Mouse (Mus musculus): ENCODE measurements around the gene Zgpat. TPM values are rescaled to one million over a fixed set of nuclear protein-coding genes. Genes with fewer than 3 reads are reported as not detected.

Zgpat gene
- polyA plus RNA-seq, 1 experiment: 91.9 TPM

DNA sequence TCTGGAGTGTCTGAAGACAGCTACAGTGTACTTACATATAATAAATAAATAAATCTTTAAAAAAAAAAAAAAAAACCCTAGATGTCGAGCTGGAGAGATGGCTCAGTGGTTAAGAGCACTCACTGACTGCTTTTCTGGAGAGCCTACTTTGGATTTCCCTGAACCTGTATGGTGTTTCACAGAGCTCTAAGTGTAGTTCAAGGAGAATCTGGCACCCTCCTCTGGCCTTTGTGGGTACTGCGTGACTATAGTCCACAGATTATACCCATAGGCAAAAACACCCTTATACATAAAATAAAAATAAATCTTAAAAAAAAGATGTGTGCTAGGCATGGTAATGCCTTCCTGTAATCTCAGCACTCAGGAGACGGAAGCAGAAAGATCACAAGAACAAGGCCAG, 30.7 kb upstream of the Zgpat start:
- Histone ChIP-seq H3K4me3 (ENCODE audit: control insufficient read depth, insufficient read depth, low read length) (no peak overlapping the region), H3K27ac (ENCODE audit: control insufficient read depth, insufficient read depth, low read length) (no peak overlapping the region), H3K4me1 (replicated peaks; ENCODE audit: control insufficient read depth, insufficient read depth, low read length) (no peaks in the 10 kb centered on the region), H3K27me3 (ENCODE audit: control insufficient read depth, insufficient read depth, low read length) (no peaks in the 10 kb centered on the region), H3K36me3 (ENCODE audit: control insufficient read depth, insufficient read depth, low read length) (peaks cover 39% of the 10 kb centered on the region)
- peak; percentile 78 for DNase-seq
- WGBS: 67% methylated on average over 3 of the region's 3 CpGs
- TF ChIP-seq CTCF (IDR thresholded peaks at IDR 0.05; ENCODE audit: borderline replicate concordance, control insufficient read depth, extremely low read depth, insufficient read depth, low read length, poor library complexity) (no peak), POLR2A (IDR thresholded peaks at IDR 0.05; ENCODE audit: control insufficient read depth, extremely low read depth, insufficient read depth, low read length, poor library complexity) (no peak)

GRCm38 (mm10) chr2:181340426-181340825, 24.3 kb upstream of the Zgpat start:
- no peak for DNase-seq
- 97% methylated on average over 4 of the region's 4 CpGs for WGBS
- Histone ChIP-seq H3K27me3 (ENCODE audit: control insufficient read depth, insufficient read depth, low read length) (no peaks in the 10 kb centered on the region), H3K27ac (ENCODE audit: control insufficient read depth, insufficient read depth, low read length) (no peak overlapping the region), H3K36me3 (ENCODE audit: control insufficient read depth, insufficient read depth, low read length) (peaks cover 34% of the 10 kb centered on the region), H3K4me3 (ENCODE audit: control insufficient read depth, insufficient read depth, low read length) (no peak overlapping the region), H3K4me1 (replicated peaks; ENCODE audit: control insufficient read depth, insufficient read depth, low read length) (no peaks in the 10 kb centered on the region)
- TF ChIP-seq POLR2A (IDR thresholded peaks at IDR 0.05; ENCODE audit: control insufficient read depth, extremely low read depth, insufficient read depth, low read length, poor library complexity) (no peak), CTCF (IDR thresholded peaks at IDR 0.05; ENCODE audit: borderline replicate concordance, control insufficient read depth, extremely low read depth, insufficient read depth, low read length, poor library complexity) (no peak)

GRCm38 (mm10) chr2:181342766-181343165, 22.0 kb upstream of the Zgpat start:
- no peak overlapping the region for H3K4me3 ChIP-seq (ENCODE audit: control insufficient read depth, insufficient read depth, low read length)
- TF ChIP-seq CTCF (IDR thresholded peaks at IDR 0.05; ENCODE audit: borderline replicate concordance, control insufficient read depth, extremely low read depth, insufficient read depth, low read length, poor library complexity): no peak
- no peak for TF ChIP-seq POLR2A (IDR thresholded peaks at IDR 0.05; ENCODE audit: control insufficient read depth, extremely low read depth, insufficient read depth, low read length, poor library complexity)
- no peaks in the 10 kb centered on the region for H3K27me3 ChIP-seq (ENCODE audit: control insufficient read depth, insufficient read depth, low read length)
- no peak overlapping the region for H3K27ac ChIP-seq (ENCODE audit: control insufficient read depth, insufficient read depth, low read length)
- DNase-seq: no peak
- H3K4me1 ChIP-seq (replicated peaks; ENCODE audit: control insufficient read depth, insufficient read depth, low read length): no peaks in the 10 kb centered on the region
- 97% methylated on average over 6 of the region's 6 CpGs for WGBS
- H3K36me3 ChIP-seq (ENCODE audit: control insufficient read depth, insufficient read depth, low read length): peaks cover 33% of the 10 kb centered on the region

- no peak for DNase-seq
- H3K4me1 ChIP-seq (replicated peaks; ENCODE audit: control insufficient read depth, insufficient read depth, low read length): no peaks in the 10 kb centered on the region
- H3K36me3 ChIP-seq (ENCODE audit: control insufficient read depth, insufficient read depth, low read length): peaks cover 48% of the 10 kb centered on the region
- 97% methylated on average over 3 of the region's 3 CpGs for WGBS
- no peak overlapping the region for H3K4me3 ChIP-seq (ENCODE audit: control insufficient read depth, insufficient read depth, low read length)
- no peak overlapping the region for H3K27ac ChIP-seq (ENCODE audit: control insufficient read depth, insufficient read depth, low read length)
- H3K27me3 ChIP-seq (ENCODE audit: control insufficient read depth, insufficient read depth, low read length): no peaks in the 10 kb centered on the region
- TF ChIP-seq CTCF (IDR thresholded peaks at IDR 0.05; ENCODE audit: borderline replicate concordance, control insufficient read depth, extremely low read depth, insufficient read depth, low read length, poor library complexity) (no peak), POLR2A (IDR thresholded peaks at IDR 0.05; ENCODE audit: control insufficient read depth, extremely low read depth, insufficient read depth, low read length, poor library complexity) (no peak)
These were observed 7.9 kb upstream of the Zgpat start for GRCm38 (mm10) chr2:181356780-181357179.

DNA sequence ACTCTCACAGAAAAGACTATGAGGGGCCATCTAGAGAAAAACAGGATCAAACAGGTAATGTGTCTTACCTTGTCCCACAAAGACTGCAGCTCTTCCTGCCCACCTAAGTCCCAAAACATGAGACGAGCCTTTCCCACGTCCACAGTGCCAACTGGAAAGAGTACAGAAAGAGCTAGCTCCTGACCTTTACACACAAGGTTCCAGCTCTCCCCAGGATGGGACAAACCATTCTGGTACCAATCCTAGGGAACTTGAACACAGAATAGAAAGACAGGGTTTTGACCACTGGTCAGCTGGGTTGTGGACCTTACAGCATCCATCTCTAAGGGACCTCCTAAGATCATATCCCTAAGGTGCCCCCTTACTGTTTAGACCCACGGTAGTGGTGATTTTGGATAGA, 782 bp upstream of the Zgpat start:
- H3K4me1 ChIP-seq (replicated peaks; ENCODE audit: control insufficient read depth, insufficient read depth, low read length): peaks cover 10% of the 10 kb centered on the region
- TF ChIP-seq POLR2A (IDR thresholded peaks at IDR 0.05; ENCODE audit: control insufficient read depth, extremely low read depth, insufficient read depth, low read length, poor library complexity) (no peak), CTCF (IDR thresholded peaks at IDR 0.05; ENCODE audit: borderline replicate concordance, control insufficient read depth, extremely low read depth, insufficient read depth, low read length, poor library complexity) (no peak)
- DNase-seq: no peak
- WGBS: 87% methylated on average over 3 of the region's 3 CpGs
- H3K27me3 ChIP-seq (ENCODE audit: control insufficient read depth, insufficient read depth, low read length): no peaks in the 10 kb centered on the region
- H3K4me3 ChIP-seq (ENCODE audit: control insufficient read depth, insufficient read depth, low read length): no peak overlapping the region
- H3K36me3 ChIP-seq (ENCODE audit: control insufficient read depth, insufficient read depth, low read length): peaks cover 21% of the 10 kb centered on the region
- H3K27ac ChIP-seq (ENCODE audit: control insufficient read depth, insufficient read depth, low read length): no peak overlapping the region

GRCm38 (mm10) chr2:181364487-181364859, 255 bp upstream of the Zgpat start:
- H3K36me3 ChIP-seq (ENCODE audit: control insufficient read depth, insufficient read depth, low read length): peaks cover 16% of the 10 kb centered on the region
- H3K27me3 ChIP-seq (ENCODE audit: control insufficient read depth, insufficient read depth, low read length): no peaks in the 10 kb centered on the region
- DNase-seq: no peak
- H3K27ac ChIP-seq (ENCODE audit: control insufficient read depth, insufficient read depth, low read length): no peak overlapping the region
- peak overlapping the region; percentile 84 for H3K4me3 ChIP-seq (ENCODE audit: control insufficient read depth, insufficient read depth, low read length)
- H3K4me1 ChIP-seq (replicated peaks; ENCODE audit: control insufficient read depth, insufficient read depth, low read length): peaks cover 10% of the 10 kb centered on the region
- 8% methylated on average over 14 of the region's 14 CpGs for WGBS
- TF ChIP-seq POLR2A (IDR thresholded peaks at IDR 0.05; ENCODE audit: control insufficient read depth, extremely low read depth, insufficient read depth, low read length, poor library complexity) (no peak), CTCF (IDR thresholded peaks at IDR 0.05; ENCODE audit: borderline replicate concordance, control insufficient read depth, extremely low read depth, insufficient read depth, low read length, poor library complexity) (no peak)

DNA sequence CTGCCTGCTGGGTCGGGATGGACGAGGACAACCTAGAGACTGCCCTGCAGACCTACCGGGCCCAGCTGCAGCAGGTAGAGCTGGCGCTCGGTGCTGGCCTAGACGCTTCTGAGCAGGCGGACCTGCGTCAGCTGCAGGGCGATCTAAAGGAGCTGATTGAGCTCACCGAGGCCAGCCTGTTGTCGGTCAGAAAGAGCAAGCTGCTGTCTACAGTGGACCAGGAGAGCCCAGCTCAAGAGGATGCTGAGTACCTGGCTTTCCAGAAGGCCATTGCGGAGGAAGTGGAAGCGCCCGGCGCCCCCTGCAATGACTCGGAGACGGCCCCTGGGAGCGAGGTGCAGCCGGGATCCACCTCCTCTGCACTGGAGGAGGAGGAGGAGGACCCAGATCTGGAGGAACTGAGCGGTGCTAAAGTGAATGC, 937 bp downstream of the Zgpat start:
- Histone ChIP-seq H3K27me3 (ENCODE audit: control insufficient read depth, insufficient read depth, low read length) (no peaks in the 10 kb centered on the region), H3K27ac (ENCODE audit: control insufficient read depth, insufficient read depth, low read length) (peak overlapping the region; percentile 30), H3K4me3 (ENCODE audit: control insufficient read depth, insufficient read depth, low read length) (peak overlapping the region; percentile 84), H3K4me1 (replicated peaks; ENCODE audit: control insufficient read depth, insufficient read depth, low read length) (peaks cover 10% of the 10 kb centered on the region), H3K36me3 (ENCODE audit: control insufficient read depth, insufficient read depth, low read length) (peaks cover 11% of the 10 kb centered on the region)
- TF ChIP-seq POLR2A (IDR thresholded peaks at IDR 0.05; ENCODE audit: control insufficient read depth, extremely low read depth, insufficient read depth, low read length, poor library complexity): no peak
- TF ChIP-seq CTCF (IDR thresholded peaks at IDR 0.05; ENCODE audit: borderline replicate concordance, control insufficient read depth, extremely low read depth, insufficient read depth, low read length, poor library complexity): 0 out of 2 replicates have a peak, but pooled peaks have one; percentile 32
- DNase-seq: peak; percentile 42
- WGBS: under 1% methylated on average over 20 of the region's 20 CpGs
